Mouse (Mus musculus) liver, postnatal 0 days (tissue): ENCODE results near the gene Fhit. TPM values are rescaled to one million over a fixed set of nuclear protein-coding genes. Genes with fewer than 3 reads are reported as not detected.

Experiments used
- ATAC-seq: fragments of 200-750 bp; cut with Nextera tagmentation; 2 replicates; pipeline ENCODE4 v1.8.0; 2017; ENCODE audit warnings: mild to moderate bottlenecking, moderate library complexity
- DNase-seq: peaks from one replicate; pipeline ENCODE4 v3.0.0-alpha.2; 2016
- H3K27ac ChIP-seq: fragments of 300-500 bp; sonication (generic); 2 replicates; pipeline ENCODE4 v1.5.1; 2014; ENCODE audit warnings: antibody characterized with exemption, moderate library complexity, mild to moderate bottlenecking, low read depth
- H3K27me3 ChIP-seq: fragments of 300-500 bp; sonication (generic); 2 replicates; pipeline ENCODE4 v1.6.1; 2014; ENCODE audit warnings: low read length, control low read depth, mixed read lengths; ENCODE audit not compliant: insufficient read depth
- H3K36me3 ChIP-seq: fragments of 300-500 bp; sonication (generic); replicated peaks from 2 replicates; pipeline ENCODE4 v1.6.1; 2014; ENCODE audit warnings: mild to moderate bottlenecking, control low read depth, low read length, moderate library complexity, mixed read lengths; ENCODE audit not compliant: insufficient read depth
- H3K4me1 ChIP-seq: fragments of 300-500 bp; sonication (generic); 2 replicates; pipeline ENCODE4 v1.6.1; 2014; ENCODE audit warnings: antibody characterized with exemption, mild to moderate bottlenecking, control low read depth; ENCODE audit not compliant: insufficient read depth
- H3K4me2 ChIP-seq: fragments of 300-500 bp; sonication (generic); 2 replicates; pipeline ENCODE4 v1.6.1; 2014; ENCODE audit warnings: low read depth, mild to moderate bottlenecking, low read length, moderate library complexity, mixed read lengths
- H3K4me3 ChIP-seq: fragments of 300-500 bp; sonication (generic); 2 replicates; pipeline ENCODE4 v1.5.1; 2014; ENCODE audit warnings: low read depth, low read length
- H3K9ac ChIP-seq: fragments of 300-500 bp; sonication (generic); replicated peaks from 2 replicates; pipeline ENCODE4 v1.6.1; 2014; ENCODE audit warnings: mild to moderate bottlenecking, moderate library complexity
- H3K9me3 ChIP-seq: fragments of 300-500 bp; sonication (generic); 2 replicates; pipeline ENCODE4 v1.6.1; 2016; ENCODE audit warnings: mild to moderate bottlenecking, control low read depth, low read length, mixed read lengths
- CTCF ChIP-seq: sonication (generic); IDR thresholded peaks from 2 replicates; pipeline ENCODE4 v1.5.1; 2016; ENCODE audit warnings: antibody characterized with exemption, low read depth
- EP300 ChIP-seq: IDR thresholded peaks from 2 replicates; pipeline ENCODE4 v1.6.1; 2016; ENCODE audit warnings: antibody characterized with exemption, low read depth, mild to moderate bottlenecking
- WGBS: fragments of 180-500 bp; shearing (Covaris S2); extraction: QIAGEN DNeasy Blood & Tissue Kit; methylation state at CpG from one replicate; pipeline ENCODE4 v1.1.7; 2014; ENCODE audit not compliant: insufficient replicate concordance; 5-methylcytosine and 5-hydroxymethylcytosine counted together
- polyA plus RNA-seq: library from polyadenylated mRNA; unstranded; fragments of >200 nt; fragmentation: Nextera tagmentation; extraction: Ambion mirVana; gene quantifications from 2 replicates; pipeline ENCODE4 v1.2.1, GENCODE M21; 2015

The Fhit gene
- polyA plus RNA-seq, 1 experiment from 2014 or later, result 8.1 TPM

- Histone ChIP-seq H3K9me3 (no peaks in the 10 kb centered on the region; the same call in 1 of the 2 replicates), H3K27me3 (no peaks in the 10 kb centered on the region), H3K27ac (no peak overlapping the region), H3K4me2 (no peak overlapping the region), H3K9ac (no peak overlapping the region), H3K4me1 (no peaks in the 10 kb centered on the region), H3K4me3 (no peak overlapping the region), H3K36me3 (no peaks in the 10 kb centered on the region)
- ATAC-seq (no peak), DNase-seq (no peak)
- WGBS, result 71% methylated on average over 3 of the region's 3 CpGs
- no peak for TF ChIP-seq EP300
- TF ChIP-seq CTCF, result no peak
Measured at GRCm38 (mm10) chr14:9671776-9672175, 1490.1 kb downstream of the Fhit start.

GRCm38 (mm10) chr14:9669766-9670165, 1492.1 kb downstream of the Fhit start:
- WGBS, result 62% methylated on average over 1 of the region's 1 CpGs
- ATAC-seq, result no peak
- no peaks in the 10 kb centered on the region; the same call in 1 of the 2 replicates for H3K9me3 ChIP-seq
- no peak overlapping the region for H3K9ac ChIP-seq
- H3K27me3 ChIP-seq, result no peaks in the 10 kb centered on the region
- no peak for DNase-seq
- no peak overlapping the region for H3K27ac ChIP-seq
- H3K4me3 ChIP-seq, result no peak overlapping the region
- no peaks in the 10 kb centered on the region for H3K4me1 ChIP-seq
- TF ChIP-seq EP300, result no peak
- no peak for TF ChIP-seq CTCF
- no peaks in the 10 kb centered on the region for H3K36me3 ChIP-seq
- H3K4me2 ChIP-seq, result no peak overlapping the region

GRCm38 (mm10) chr14:9658445-9658844, 1503.4 kb downstream of the Fhit start:
- no peak for DNase-seq
- Histone ChIP-seq H3K4me2 (no peak overlapping the region), H3K9me3 (no peaks in the 10 kb centered on the region), H3K27ac (no peak overlapping the region), H3K36me3 (no peaks in the 10 kb centered on the region), H3K4me1 (no peaks in the 10 kb centered on the region), H3K9ac (no peak overlapping the region), H3K4me3 (no peak overlapping the region), H3K27me3 (no peaks in the 10 kb centered on the region)
- no peak for TF ChIP-seq EP300
- no peak for TF ChIP-seq CTCF
- 48% methylated on average over 1 of the region's 1 CpGs for WGBS
- ATAC-seq, result no peak

- no peaks in the 10 kb centered on the region for H3K27me3 ChIP-seq
- no peaks in the 10 kb centered on the region for H3K4me1 ChIP-seq
- H3K4me3 ChIP-seq, result no peak overlapping the region
- H3K36me3 ChIP-seq, result no peaks in the 10 kb centered on the region
- no peaks in the 10 kb centered on the region for H3K9me3 ChIP-seq
- WGBS, result 68% methylated on average over 1 of the region's 1 CpGs
- no peak overlapping the region for H3K9ac ChIP-seq
- DNase-seq, result no peak
- no peak overlapping the region for H3K4me2 ChIP-seq
- H3K27ac ChIP-seq, result no peak overlapping the region
- no peak for TF ChIP-seq CTCF
- no peak for TF ChIP-seq EP300
- no peak for ATAC-seq
Measured at GRCm38 (mm10) chr14:9651417-9651816, 1510.4 kb downstream of the Fhit start.

- TF ChIP-seq EP300, result no peak
- no peak for TF ChIP-seq CTCF
- WGBS, result 89% methylated on average over 1 of the region's 1 CpGs
Measured at GRCm38 (mm10) chr14:9648416-9648815, 1513.4 kb downstream of the Fhit start.

GRCm38 (mm10) chr14:9646233-9646632, 1515.6 kb downstream of the Fhit start:
- ATAC-seq, result no peak

More at GRCm38 (mm10) chr14:9648416-9648815, 1513.4 kb downstream of the Fhit start:
- Histone ChIP-seq H3K4me2 (no peak overlapping the region), H3K36me3 (no peaks in the 10 kb centered on the region), H3K4me1 (no peaks in the 10 kb centered on the region), H3K9me3 (no peaks in the 10 kb centered on the region), H3K4me3 (no peak overlapping the region), H3K9ac (no peak overlapping the region), H3K27me3 (no peaks in the 10 kb centered on the region), H3K27ac (no peak overlapping the region)
- DNase-seq (no peak), ATAC-seq (no peak)

More at GRCm38 (mm10) chr14:9646233-9646632, 1515.6 kb downstream of the Fhit start:
- WGBS, result 83% methylated on average over 7 of the region's 7 CpGs
- Histone ChIP-seq H3K27me3 (no peaks in the 10 kb centered on the region), H3K36me3 (no peaks in the 10 kb centered on the region), H3K4me2 (no peak overlapping the region), H3K9ac (no peak overlapping the region), H3K4me3 (no peak overlapping the region), H3K9me3 (no peaks in the 10 kb centered on the region), H3K4me1 (no peaks in the 10 kb centered on the region), H3K27ac (no peak overlapping the region)
- TF ChIP-seq CTCF, result no peak
- no peak for TF ChIP-seq EP300
- DNase-seq, result no peak
